ENCODE assay signal across 9 mouse cellular contexts in genomic region chr4:129490972-129491880, GRCm38 (mm10). TPM values are rescaled to one million over a fixed set of nuclear protein-coding genes. Genes with fewer than 3 reads are reported as not detected.
DNase-seq lines count a peak whose midpoint lies in the region; ATAC-seq lines count a peak whose summit lies in the region.
"Had no signal": no experiment of that assay in that cellular context is flagged by ENCODE, and none has a peak within 500 bp of the region (broad histone marks: within the 10 kb centered on the region; RNA-seq: fewer than 3 reads in every experiment).

Gene Tssk3, minus strand, starts transcription at chr4:129491022.
Gene Fam229a, plus strand, starts transcription at chr4:129491190.

- H3K4me1 ChIP-seq in heart, embryonic 11.5 days (ENCODE audit: control insufficient read depth, insufficient read depth, low read length), result peaks cover 10% of the 10 kb centered on the region
- peaks cover 21% of the 10 kb centered on the region for H3K4me1 ChIP-seq in forebrain, embryonic 15.5 days

- no peak within 1 kb of the TSS for H3K27ac ChIP-seq in heart, embryonic 11.5 days (ENCODE audit: low read depth, low read length)
- H3K27ac ChIP-seq in forebrain, embryonic 15.5 days (replicated peaks), result no peak within 1 kb of the TSS

- H3K27me3 ChIP-seq in heart, embryonic 11.5 days (ENCODE audit: control insufficient read depth, insufficient read depth, low read length), result peaks cover 22% of the 10 kb centered on the region
- H3K27me3 ChIP-seq in forebrain, embryonic 15.5 days, result peaks cover 19% of the 10 kb centered on the region

- H3K9ac ChIP-seq in heart, embryonic 11.5 days (ENCODE audit: low read depth, low read length), result peak within 1 kb of the TSS; percentile 64
- peak within 1 kb of the TSS; percentile 44 for H3K9ac ChIP-seq in forebrain, embryonic 15.5 days (replicated peaks)

- WGBS in heart, embryonic 11.5 days (ENCODE audit: insufficient replicate concordance), result 5% methylated on average over 70 of the region's 70 CpGs
- 3% methylated on average over 70 of the region's 70 CpGs for WGBS in forebrain, embryonic 15.5 days

- H3K4me3 ChIP-seq in heart, embryonic 11.5 days (ENCODE audit: low read depth, low read length), result peak within 1 kb of the TSS; percentile 43
- H3K4me3 ChIP-seq in forebrain, embryonic 15.5 days, result peak within 1 kb of the TSS; percentile 37

- ATAC-seq in heart, embryonic 11.5 days (replicated peaks; ENCODE audit: insufficient number of reproducible peaks, low FRiP score, low TSS enrichment), result 0 out of 2 replicates have a peak, but pooled peaks have one; percentile 33
- peak; percentile 52; the same call in 1 of the 2 replicates for ATAC-seq in cerebellum, adult (ENCODE audit: insufficient number of reproducible peaks, low FRiP score, low TSS enrichment)
- ATAC-seq in forebrain, embryonic 15.5 days (replicated peaks), result peak; percentile 12; the same call in 1 of the 2 replicates

- no peak for DNase-seq in heart, adult 9 months (ENCODE audit: low spot score in 2 of 2)
- peak; percentile 36 to 76 for DNase-seq in kidney, postnatal 25 days
- DNase-seq in lung, postnatal 4 days, result peak; percentile 70 to 84
- peak; percentile 70 for DNase-seq in testis, postnatal 10 days (ENCODE audit: low spot score)
- no peak for DNase-seq in layer of hippocampus, adult 9-10 months (ENCODE audit: low spot score)

- H3K36me3 ChIP-seq in heart, embryonic 11.5 days (ENCODE audit: control insufficient read depth, insufficient read depth, low read length), result peaks cover 3% of the 10 kb centered on the region; the same call in 1 of the 2 replicates
- H3K36me3 ChIP-seq in forebrain, embryonic 15.5 days, result peaks cover 33% of the 10 kb centered on the region

- H3K9me3 ChIP-seq in heart, embryonic 11.5 days (replicated peaks; ENCODE audit: control insufficient read depth, low read length), result no peaks in the 10 kb centered on the region
- H3K9me3 ChIP-seq in forebrain, embryonic 15.5 days, result no peaks in the 10 kb centered on the region

- H3K4me2 ChIP-seq in heart, embryonic 11.5 days, result peak within 1 kb of the TSS; percentile 76
- peak within 1 kb of the TSS; percentile 52 for H3K4me2 ChIP-seq in forebrain, embryonic 15.5 days (replicated peaks)

RNA-seq across cellular contexts. Expression of gene Tssk3, which starts in this region (rescaled TPM):
- not detected in 2 replicates for polyA plus RNA-seq in heart, embryonic 11.5 days (2014; fragmentation: Nextera tagmentation; extraction: Ambion mirVana)
- 0.34 TPM in 1 of 2 replicates, not detected in the other for polyA plus RNA-seq in forebrain, embryonic 15.5 days (2015; fragmentation: Nextera tagmentation; extraction: Ambion mirVana)
- polyA plus RNA-seq: large intestine, adult 2 months had no signal

RNA-seq across cellular contexts. Expression of gene Fam229a, which starts in this region (rescaled TPM):
- not detected in 2 replicates for polyA plus RNA-seq in heart, embryonic 11.5 days (2014; fragmentation: Nextera tagmentation; extraction: Ambion mirVana)
- polyA plus RNA-seq in forebrain, embryonic 15.5 days (2015; fragmentation: Nextera tagmentation; extraction: Ambion mirVana), result 0.61 TPM in 1 of 2 replicates, not detected in the other

Comparison
In these comparisons a context has a peak if more than half of its experiments do, and no peak if none do; other contexts are left out.
1. Peak in ATAC-seq, H3K4me3 ChIP-seq, H3K9ac ChIP-seq and H3K4me2 ChIP-seq in heart, embryonic 11.5 days; RNA of the genes that start here not detected or under 1 TPM.
2. Peak in ATAC-seq, H3K4me3 ChIP-seq, H3K9ac ChIP-seq and H3K4me2 ChIP-seq in forebrain, embryonic 15.5 days; RNA of the genes that start here not detected or under 1 TPM.
3. DNase-seq: peak in kidney, postnatal 25 days (2 of 2), lung, postnatal 4 days (2 of 2) and testis, postnatal 10 days (single experiment); none in heart, adult 9 months (0 of 2) and layer of hippocampus, adult 9-10 months (single experiment).
4. Peak in every context shown above with its lines, with median percentiles within 50 percentile points of each other: ATAC-seq.